Mouse (Mus musculus): ENCODE data around the gene Ccnd3. TPM values are rescaled to one million over a fixed set of nuclear protein-coding genes. Genes with fewer than 3 reads are reported as not detected.
"Not testable (repeated sequence)": the region's sequence is repeated elsewhere in the genome, so short reads cannot be mapped to it uniquely, and the experiment has no call there.

Ccnd3 gene
- polyA plus RNA-seq, 1 experiment, result 148 TPM

DNA sequence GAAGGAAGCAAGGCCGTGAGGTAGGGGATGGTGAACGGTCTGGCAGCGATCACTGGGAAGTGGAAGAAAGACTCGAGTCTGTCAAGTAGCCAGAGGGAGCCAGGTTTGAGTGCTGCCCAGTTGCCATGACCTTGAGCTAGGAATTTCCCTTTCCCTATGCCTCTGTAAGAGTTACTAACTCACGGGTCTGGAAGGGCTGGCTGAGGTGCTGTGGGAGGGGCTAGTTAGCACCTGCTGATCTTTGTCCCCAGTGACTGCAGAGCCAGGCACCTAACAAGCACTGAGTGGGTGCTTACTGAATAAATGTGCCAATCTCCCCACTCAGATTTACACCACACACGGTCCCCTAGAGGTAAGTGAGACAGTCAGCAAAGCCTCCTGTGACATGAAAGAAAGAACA lies 11.2 kb upstream of the Ccnd3 start:
- peak; percentile 83 for DNase-seq
- Histone ChIP-seq H3K27me3 (replicated peaks; ENCODE audit: control insufficient read depth, insufficient read depth, low read length) (no peaks in the 10 kb centered on the region), H3K27ac (ENCODE audit: insufficient read depth, low read depth, low read length) (peak overlapping the region; percentile 66), H3K36me3 (ENCODE audit: control insufficient read depth, insufficient read depth, low read length) (no peaks in the 10 kb centered on the region; the same call in 1 of the 2 replicates), H3K4me1 (ENCODE audit: control insufficient read depth, insufficient read depth, low read length) (peaks cover 10% of the 10 kb centered on the region), H3K4me3 (ENCODE audit: insufficient read depth, low read depth, low read length) (no peak overlapping the region)
- TF ChIP-seq POLR2A (IDR thresholded peaks at IDR 0.05; ENCODE audit: low read depth, low read length) (no peak), CTCF (conservative IDR thresholded peaks at IDR 0.05; ENCODE audit: insufficient read depth, insufficient read length, low read depth, low read length) (no peak)
- 38% methylated on average over 6 of the region's 6 CpGs for WGBS

DNA sequence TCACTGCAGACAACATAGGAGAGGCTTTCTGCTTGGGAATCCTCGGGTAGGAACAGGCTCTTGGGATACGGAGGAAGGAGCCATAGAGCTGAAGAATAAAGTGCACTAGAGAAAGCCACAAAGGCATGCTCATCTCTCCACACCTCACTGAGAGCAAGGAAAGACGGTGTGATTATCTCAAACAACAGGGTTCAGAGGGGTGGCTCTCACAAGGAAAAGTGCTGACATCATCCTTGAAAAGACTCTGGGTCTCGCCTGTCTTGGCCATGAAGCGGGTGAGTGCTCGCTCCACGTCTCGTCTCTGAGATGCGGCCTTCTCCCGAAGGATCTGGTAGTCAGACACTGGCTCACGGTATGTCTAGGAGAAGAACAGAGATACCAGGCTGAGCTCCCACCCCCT lies 10.7 kb upstream of the Ccnd3 start:
- Histone ChIP-seq H3K4me3 (ENCODE audit: insufficient read depth, low read depth, low read length) (no peak overlapping the region), H3K4me1 (ENCODE audit: control insufficient read depth, insufficient read depth, low read length) (peaks cover 10% of the 10 kb centered on the region), H3K27ac (ENCODE audit: insufficient read depth, low read depth, low read length) (peak overlapping the region; percentile 54), H3K27me3 (replicated peaks; ENCODE audit: control insufficient read depth, insufficient read depth, low read length) (no peaks in the 10 kb centered on the region), H3K36me3 (ENCODE audit: control insufficient read depth, insufficient read depth, low read length) (peaks cover 2% of the 10 kb centered on the region; the same call in 1 of the 2 replicates)
- no peak for TF ChIP-seq POLR2A (IDR thresholded peaks at IDR 0.05; ENCODE audit: low read depth, low read length)
- no peak for TF ChIP-seq CTCF (conservative IDR thresholded peaks at IDR 0.05; ENCODE audit: insufficient read depth, insufficient read length, low read depth, low read length)
- no peak for DNase-seq
- 76% methylated on average over 11 of the region's 11 CpGs for WGBS

- Histone ChIP-seq H3K27ac (ENCODE audit: insufficient read depth, low read depth, low read length) (peak overlapping the region; percentile 72), H3K4me1 (ENCODE audit: control insufficient read depth, insufficient read depth, low read length) (peaks cover 2% of the 10 kb centered on the region; the same call in 1 of the 2 replicates), H3K4me3 (ENCODE audit: insufficient read depth, low read depth, low read length) (peak overlapping the region; percentile 78), H3K27me3 (replicated peaks; ENCODE audit: control insufficient read depth, insufficient read depth, low read length) (no peaks in the 10 kb centered on the region), H3K36me3 (ENCODE audit: control insufficient read depth, insufficient read depth, low read length) (0 out of 2 replicates have a peak, but pooled peaks cover 4% of the 10 kb centered on the region)
- 3% methylated on average over 11 of the region's 11 CpGs for WGBS
- DNase-seq, result no peak
- TF ChIP-seq CTCF (conservative IDR thresholded peaks at IDR 0.05; ENCODE audit: insufficient read depth, insufficient read length, low read depth, low read length) (no peak), POLR2A (IDR thresholded peaks at IDR 0.05; ENCODE audit: low read depth, low read length) (no peak)
Observed at GRCm38 (mm10) chr17:47501531-47501930, 3.3 kb upstream of the Ccnd3 start.

DNA sequence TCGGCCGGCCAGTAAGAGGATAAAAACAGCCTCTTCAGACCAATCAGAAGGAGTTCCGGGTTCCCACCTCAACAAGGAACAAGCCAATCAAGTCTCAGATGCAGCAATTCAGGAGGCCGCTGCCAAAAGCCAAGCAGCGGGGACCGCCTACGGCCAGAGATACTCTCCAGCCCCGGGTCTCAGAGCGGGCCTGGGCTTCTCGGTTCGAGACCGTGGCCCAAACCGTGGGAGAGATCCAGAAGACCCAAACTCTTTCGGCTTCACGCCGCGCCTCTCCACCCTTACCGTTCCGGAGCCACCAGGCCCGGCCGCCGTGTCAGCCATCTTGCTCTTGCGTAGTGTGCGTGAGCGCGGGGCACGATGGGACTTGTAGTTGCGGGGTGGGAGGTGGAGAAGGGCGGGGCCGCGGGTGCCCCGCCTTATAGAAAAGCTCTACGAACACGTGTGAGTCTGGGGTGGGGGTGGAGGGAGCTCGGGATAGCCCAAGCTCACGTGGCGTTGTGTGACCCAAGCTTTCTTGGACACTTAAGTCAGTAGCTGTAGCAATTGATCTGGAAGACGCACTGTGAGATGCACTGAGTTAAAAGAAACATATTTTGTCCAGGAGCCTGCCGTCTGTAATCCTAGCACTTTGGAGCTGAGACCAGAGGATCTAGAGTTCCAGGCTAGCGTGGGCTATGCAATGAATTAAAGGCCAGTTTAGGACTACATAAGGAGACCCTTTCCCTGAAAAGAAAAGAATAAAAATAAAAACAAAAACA lies 2.7 kb upstream of the Ccnd3 start, which contains the start of gene Taf8:
Gene Taf8 (minus strand): TSS at position 347 of the 761 bp plus-strand sequence.
- Histone ChIP-seq H3K4me3 (ENCODE audit: insufficient read depth, low read depth, low read length) (peak within 1 kb of the TSS; percentile 78), H3K36me3 (ENCODE audit: control insufficient read depth, insufficient read depth, low read length) (0 out of 2 replicates have a peak, but pooled peaks cover 4% of the 10 kb centered on the region), H3K27me3 (replicated peaks; ENCODE audit: control insufficient read depth, insufficient read depth, low read length) (no peaks in the 10 kb centered on the region), H3K27ac (ENCODE audit: insufficient read depth, low read depth, low read length) (peak within 1 kb of the TSS; percentile 87), H3K4me1 (ENCODE audit: control insufficient read depth, insufficient read depth, low read length) (peaks cover 6% of the 10 kb centered on the region; the same call in 1 of the 2 replicates)
- DNase-seq, result peak; percentile 97
- under 1% methylated on average over 40 of the region's 40 CpGs for WGBS
- TF ChIP-seq POLR2A (IDR thresholded peaks at IDR 0.05; ENCODE audit: low read depth, low read length) (no peak), CTCF (conservative IDR thresholded peaks at IDR 0.05; ENCODE audit: insufficient read depth, insufficient read length, low read depth, low read length) (no peak)

DNA sequence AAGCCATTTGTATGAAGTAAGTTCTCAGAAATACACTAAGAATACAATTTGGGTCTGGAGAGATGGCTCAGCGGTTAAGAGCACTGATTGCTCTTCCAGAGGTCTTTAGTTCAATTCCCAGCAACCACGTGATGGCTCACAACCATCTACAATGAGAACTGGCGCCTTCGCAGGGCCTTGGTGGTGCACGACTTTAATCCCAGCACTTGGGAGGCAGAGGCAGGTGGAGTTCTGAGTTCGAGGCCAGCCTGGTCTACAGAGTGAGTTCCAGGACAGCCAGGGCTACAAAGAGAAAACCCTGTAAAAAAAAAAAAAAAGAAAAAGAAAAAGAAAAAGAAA lies 2.2 kb upstream of the Ccnd3 start:
- not testable (repeated sequence) for H3K4me3 ChIP-seq (ENCODE audit: insufficient read depth, low read depth, low read length); H3K36me3 ChIP-seq (ENCODE audit: control insufficient read depth, insufficient read depth, low read length); H3K27me3 ChIP-seq (replicated peaks; ENCODE audit: control insufficient read depth, insufficient read depth, low read length); H3K27ac ChIP-seq (ENCODE audit: insufficient read depth, low read depth, low read length); DNase-seq
- 74% methylated on average over 6 of the region's 6 CpGs for WGBS
- H3K4me1 ChIP-seq (ENCODE audit: control insufficient read depth, insufficient read depth, low read length), result peaks cover 12% of the 10 kb centered on the region; the same call in 1 of the 2 replicates

- H3K36me3 ChIP-seq (ENCODE audit: control insufficient read depth, insufficient read depth, low read length), result 0 out of 2 replicates have a peak, but pooled peaks cover 4% of the 10 kb centered on the region
- no peaks in the 10 kb centered on the region for H3K27me3 ChIP-seq (replicated peaks; ENCODE audit: control insufficient read depth, insufficient read depth, low read length)
- no peak overlapping the region for H3K27ac ChIP-seq (ENCODE audit: insufficient read depth, low read depth, low read length)
- no peak for TF ChIP-seq POLR2A (IDR thresholded peaks at IDR 0.05; ENCODE audit: low read depth, low read length)
- no peak for TF ChIP-seq CTCF (conservative IDR thresholded peaks at IDR 0.05; ENCODE audit: insufficient read depth, insufficient read length, low read depth, low read length)
- no peak for DNase-seq
- no peak overlapping the region for H3K4me3 ChIP-seq (ENCODE audit: insufficient read depth, low read depth, low read length)
- H3K4me1 ChIP-seq (ENCODE audit: control insufficient read depth, insufficient read depth, low read length), result peaks cover 13% of the 10 kb centered on the region; the same call in 1 of the 2 replicates
Observed at GRCm38 (mm10) chr17:47503689-47504088, 1.2 kb upstream of the Ccnd3 start.

GRCm38 (mm10) chr17:47504228-47504627 lies 623 bp upstream of the Ccnd3 start:
- H3K27me3 ChIP-seq (replicated peaks; ENCODE audit: control insufficient read depth, insufficient read depth, low read length), result no peaks in the 10 kb centered on the region
- DNase-seq, result no peak
- H3K4me1 ChIP-seq (ENCODE audit: control insufficient read depth, insufficient read depth, low read length), result peaks cover 13% of the 10 kb centered on the region; the same call in 1 of the 2 replicates
- WGBS, result 70% methylated on average over 5 of the region's 5 CpGs
- no peak overlapping the region; the same call in 1 of the 2 replicates for H3K27ac ChIP-seq (ENCODE audit: insufficient read depth, low read depth, low read length)
- 0 out of 2 replicates have a peak, but pooled peaks cover under 1% of the 10 kb centered on the region for H3K36me3 ChIP-seq (ENCODE audit: control insufficient read depth, insufficient read depth, low read length)
- H3K4me3 ChIP-seq (ENCODE audit: insufficient read depth, low read depth, low read length), result no peak overlapping the region
- TF ChIP-seq POLR2A (IDR thresholded peaks at IDR 0.05; ENCODE audit: low read depth, low read length) (no peak), CTCF (conservative IDR thresholded peaks at IDR 0.05; ENCODE audit: insufficient read depth, insufficient read length, low read depth, low read length) (no peak)
